Mouse (Mus musculus) forebrain, embryonic 10.5 days (tissue): ENCODE data around the gene Gabrb3. TPM values are rescaled to one million over a fixed set of nuclear protein-coding genes. Genes with fewer than 3 reads are reported as not detected.
A peak's percentile ranks its signal among the peaks of the same experiment; 100 is the strongest.

Experiments
- DNase-seq: peaks from one replicate; pipeline ENCODE4 v3.0.0-alpha.2; 2017; ENCODE audit warnings: low spot score; ENCODE audit errors: extremely low spot score
- H3K27ac ChIP-seq: fragments of 300-500 bp; sonication (generic); 2 replicates; pipeline ENCODE4 v1.5.1; 2016; ENCODE audit warnings: mild to moderate bottlenecking
- H3K27me3 ChIP-seq: fragments of 300-500 bp; sonication (generic); 2 replicates; pipeline ENCODE4 v1.6.1; 2016; ENCODE audit warnings: mild to moderate bottlenecking; ENCODE audit not compliant: poor library complexity, severe bottlenecking
- H3K36me3 ChIP-seq: fragments of 300-500 bp; sonication (generic); replicated peaks from 2 replicates; pipeline ENCODE4 v1.6.1; 2016; ENCODE audit warnings: mild to moderate bottlenecking, moderate library complexity
- H3K4me1 ChIP-seq: fragments of 300-500 bp; sonication (generic); 2 replicates; pipeline ENCODE4 v1.6.1; 2016
- H3K4me3 ChIP-seq: fragments of 300-500 bp; sonication (generic); 2 replicates; pipeline ENCODE4 v1.5.1; 2016; ENCODE audit warnings: mild to moderate bottlenecking, moderate library complexity
- H3K9me3 ChIP-seq: fragments of 300-500 bp; sonication (generic); 2 replicates; pipeline ENCODE4 v1.6.1; 2016; ENCODE audit warnings: mild to moderate bottlenecking, moderate library complexity
- whole genome bisulfite sequencing: fragments of 180-500 bp; shearing (Covaris S2); methylation state at CpG from one replicate; pipeline ENCODE4 v1.1.7; 2016; 5-methylcytosine and 5-hydroxymethylcytosine counted together
- polyA plus RNA-seq: library from polyadenylated mRNA; unstranded; fragments of >200 nt; fragmentation: Nextera tagmentation; extraction: Ambion mirVana; gene quantifications from 2 replicates; pipeline ENCODE4 v1.2.1, GENCODE M21; 2016

Gene Gabrb3
- polyA plus RNA-seq, result 2.7 and 2.8 TPM in 2 replicates

- DNase-seq, result no peak
- Histone ChIP-seq H3K9me3 (no peaks in the 10 kb centered on the region), H3K27ac (no peak within 1 kb of the TSS), H3K36me3 (no peaks in the 10 kb centered on the region), H3K4me1 (no peaks in the 10 kb centered on the region), H3K27me3 (no peaks in the 10 kb centered on the region), H3K4me3 (no peak within 1 kb of the TSS)
- WGBS, result 95% methylated on average over 2 of the region's 2 CpGs
Measured at GRCm38 (mm10) chr7:57419392-57419791, at the start of gene Gabrb3. Gabrb3 (plus strand) TSS chr7:57419692.

DNA sequence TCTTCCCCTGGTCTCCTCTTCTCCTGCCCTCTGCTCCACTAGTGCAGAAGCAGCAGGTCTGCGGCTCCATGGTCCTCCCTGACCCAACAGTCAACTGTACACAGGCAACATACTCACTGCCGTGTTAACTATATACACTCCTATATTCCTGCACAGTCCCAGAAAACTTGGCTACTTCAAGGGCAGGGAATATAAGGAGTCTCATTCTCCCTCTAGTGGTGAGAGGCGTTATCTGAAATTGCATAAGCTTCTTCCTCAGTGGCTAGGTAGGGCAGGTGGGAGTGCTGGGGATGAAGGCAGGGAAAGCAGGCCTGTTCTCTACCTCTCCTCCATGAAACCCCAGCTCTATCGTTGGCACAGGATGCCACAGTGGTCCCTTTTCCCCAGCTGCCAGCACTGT lies 35.4 kb upstream of the Gabrb3 start:
- 36% methylated on average over 4 of the region's 4 CpGs for WGBS
- H3K4me3 ChIP-seq, result no peak overlapping the region
- H3K9me3 ChIP-seq, result no peaks in the 10 kb centered on the region
- peaks cover 49% of the 10 kb centered on the region for H3K27me3 ChIP-seq
- no peak for DNase-seq
- peaks cover 10% of the 10 kb centered on the region; the same call in 1 of the 2 replicates for H3K4me1 ChIP-seq
- no peak overlapping the region for H3K27ac ChIP-seq
- H3K36me3 ChIP-seq, result no peaks in the 10 kb centered on the region

- under 1% methylated on average over 70 of the region's 71 CpGs for WGBS
Measured at GRCm38 (mm10) chr7:57386517-57387340, 32.8 kb upstream of the Gabrb3 start, which contains the start of gene Gabrg3. Gabrg3 (minus strand) TSS chr7:57387188.

GRCm38 (mm10) chr7:57387341-57387654 lies 32.2 kb upstream of the Gabrb3 start:
- peaks cover 49% of the 10 kb centered on the region for H3K27me3 ChIP-seq
- H3K9me3 ChIP-seq, result no peaks in the 10 kb centered on the region
- peak overlapping the region; percentile 69 for H3K4me3 ChIP-seq
- peaks cover 10% of the 10 kb centered on the region; the same call in 1 of the 2 replicates for H3K4me1 ChIP-seq
- no peak for DNase-seq
- no peaks in the 10 kb centered on the region for H3K36me3 ChIP-seq
- H3K27ac ChIP-seq, result no peak overlapping the region
- WGBS, result 26% methylated on average over 6 of the region's 6 CpGs

More at GRCm38 (mm10) chr7:57386517-57387340, 32.8 kb upstream of the Gabrb3 start, which contains the start of gene Gabrg3:
- Histone ChIP-seq H3K27ac (peak within 1 kb of the TSS; percentile 75), H3K4me1 (peaks cover 10% of the 10 kb centered on the region; the same call in 1 of the 2 replicates), H3K9me3 (no peaks in the 10 kb centered on the region), H3K36me3 (no peaks in the 10 kb centered on the region), H3K27me3 (peaks cover 49% of the 10 kb centered on the region), H3K4me3 (peak within 1 kb of the TSS; percentile 69)
- peak; percentile 42 for DNase-seq

- Histone ChIP-seq H3K27ac (no peak overlapping the region), H3K36me3 (no peaks in the 10 kb centered on the region), H3K27me3 (peaks cover 39% of the 10 kb centered on the region), H3K9me3 (no peaks in the 10 kb centered on the region), H3K4me1 (peaks cover 10% of the 10 kb centered on the region; the same call in 1 of the 2 replicates), H3K4me3 (no peak overlapping the region)
- 50% methylated on average over 4 of the region's 4 CpGs for whole genome bisulfite sequencing
- no peak for DNase-seq
Measured at GRCm38 (mm10) chr7:57390046-57390445, 29.4 kb upstream of the Gabrb3 start.

DNA sequence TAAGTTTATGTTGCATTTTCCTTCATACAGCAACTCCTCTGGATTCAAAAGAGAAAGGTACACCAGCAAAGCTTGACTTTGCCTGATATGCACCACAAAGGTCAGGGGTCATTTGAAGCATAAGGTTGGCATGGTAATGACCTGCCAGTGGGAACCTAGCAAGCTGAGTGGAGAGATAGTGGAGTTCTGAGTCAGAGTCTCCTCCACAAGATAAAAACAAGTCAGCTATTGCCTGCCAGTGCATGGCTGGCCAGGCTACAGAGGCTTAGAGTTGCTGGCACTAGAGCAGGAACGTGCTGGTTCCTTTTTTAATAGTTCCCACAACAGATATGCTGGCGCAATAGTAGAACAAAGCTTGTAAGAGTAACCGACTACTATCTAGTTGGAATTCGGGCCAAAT lies 25.9 kb upstream of the Gabrb3 start:
- Histone ChIP-seq H3K9me3 (no peaks in the 10 kb centered on the region), H3K27me3 (peaks cover 4% of the 10 kb centered on the region), H3K4me3 (no peak overlapping the region), H3K27ac (no peak overlapping the region), H3K36me3 (no peaks in the 10 kb centered on the region), H3K4me1 (no peaks in the 10 kb centered on the region)
- WGBS, result 86% methylated on average over 4 of the region's 4 CpGs
- no peak for DNase-seq

GRCm38 (mm10) chr7:57411163-57411562 lies 8.3 kb upstream of the Gabrb3 start:
- H3K36me3 ChIP-seq, result no peaks in the 10 kb centered on the region
- no peak overlapping the region for H3K4me3 ChIP-seq
- H3K9me3 ChIP-seq, result no peaks in the 10 kb centered on the region
- no peaks in the 10 kb centered on the region for H3K27me3 ChIP-seq
- no peak for DNase-seq
- H3K27ac ChIP-seq, result no peak overlapping the region
- H3K4me1 ChIP-seq, result no peaks in the 10 kb centered on the region
- 78% methylated on average over 4 of the region's 4 CpGs for WGBS

DNA sequence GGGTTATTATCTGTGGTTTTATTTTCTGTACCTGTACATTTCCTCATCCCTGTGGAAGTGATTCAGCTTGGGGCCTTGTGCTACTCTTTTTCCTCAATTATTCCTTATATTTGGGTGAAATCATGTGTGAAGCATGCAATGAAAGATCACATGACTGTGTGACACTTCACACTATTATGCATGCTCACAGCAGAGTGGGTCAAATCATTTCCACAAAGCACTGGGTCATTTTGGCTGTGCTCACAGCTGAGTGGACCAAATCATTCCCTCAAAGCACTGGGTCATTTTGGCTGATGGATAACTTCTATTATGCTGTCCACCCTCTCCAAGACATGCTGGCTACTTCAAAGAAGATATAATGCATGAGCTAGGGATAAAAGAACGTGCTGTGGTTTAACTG lies 6.6 kb upstream of the Gabrb3 start:
- H3K9me3 ChIP-seq, result no peaks in the 10 kb centered on the region
- 47% methylated on average over 1 of the region's 1 CpGs for WGBS
- H3K36me3 ChIP-seq, result no peaks in the 10 kb centered on the region
- no peaks in the 10 kb centered on the region for H3K27me3 ChIP-seq
- H3K4me1 ChIP-seq, result no peaks in the 10 kb centered on the region
- no peak for DNase-seq
- H3K4me3 ChIP-seq, result no peak overlapping the region
- no peak overlapping the region for H3K27ac ChIP-seq

DNA sequence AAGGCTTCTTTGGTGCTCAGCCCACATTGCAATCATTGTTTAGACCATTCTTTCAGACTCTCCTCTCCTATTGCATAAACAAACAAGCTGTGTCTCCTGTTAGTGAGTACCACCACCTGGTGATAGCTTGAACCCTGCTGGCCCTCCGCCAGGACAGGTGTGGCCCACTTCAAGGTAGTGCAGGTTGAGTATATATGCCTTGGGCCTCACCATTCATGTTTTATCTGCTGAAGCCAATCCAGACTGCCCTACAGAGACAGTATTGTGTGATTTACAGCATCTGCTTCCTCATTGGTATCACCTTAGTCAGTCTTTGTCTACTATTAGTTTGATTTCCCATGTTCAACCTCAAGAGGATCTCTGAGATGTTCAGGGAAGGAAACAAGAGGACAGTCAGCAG lies 1.6 kb downstream of the Gabrb3 start:
- no peaks in the 10 kb centered on the region for H3K4me1 ChIP-seq
- 89% methylated on average over 1 of the region's 1 CpGs for WGBS
- DNase-seq, result no peak
- H3K4me3 ChIP-seq, result no peak overlapping the region
- no peaks in the 10 kb centered on the region for H3K27me3 ChIP-seq
- H3K27ac ChIP-seq, result no peak overlapping the region
- no peaks in the 10 kb centered on the region for H3K36me3 ChIP-seq
- H3K9me3 ChIP-seq, result no peaks in the 10 kb centered on the region

DNA sequence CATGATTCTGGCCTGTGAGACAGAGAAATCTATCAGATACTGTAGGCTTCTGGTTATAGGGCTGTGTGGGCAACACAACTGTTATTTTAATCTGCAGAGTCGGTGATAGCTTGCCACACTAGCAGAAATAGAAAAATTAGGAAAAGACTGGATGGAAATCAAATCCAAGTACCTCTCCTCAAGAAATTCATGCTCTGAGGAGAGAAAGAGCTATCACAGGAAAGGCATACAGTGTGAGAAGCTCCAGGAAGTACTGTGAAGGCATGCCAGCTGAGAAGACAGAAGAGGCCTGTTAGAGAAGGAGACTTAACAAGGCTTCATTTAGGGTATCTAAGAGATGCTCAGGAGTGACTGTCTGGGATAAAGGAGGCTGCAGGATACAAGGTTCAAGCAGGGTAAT lies 3.2 kb downstream of the Gabrb3 start:
- no peaks in the 10 kb centered on the region for H3K27me3 ChIP-seq
- H3K9me3 ChIP-seq, result no peaks in the 10 kb centered on the region
- 86% methylated on average over 1 of the region's 1 CpGs for WGBS
- H3K27ac ChIP-seq, result no peak overlapping the region
- no peak for DNase-seq
- H3K4me3 ChIP-seq, result no peak overlapping the region
- no peaks in the 10 kb centered on the region for H3K36me3 ChIP-seq
- no peaks in the 10 kb centered on the region for H3K4me1 ChIP-seq

- H3K27ac ChIP-seq, result no peak overlapping the region
- no peak for DNase-seq
- H3K4me1 ChIP-seq, result no peaks in the 10 kb centered on the region
- H3K4me3 ChIP-seq, result no peak overlapping the region
- H3K27me3 ChIP-seq, result no peaks in the 10 kb centered on the region
- WGBS, result 81% methylated on average over 1 of the region's 1 CpGs
- H3K36me3 ChIP-seq, result no peaks in the 10 kb centered on the region
- H3K9me3 ChIP-seq, result no peaks in the 10 kb centered on the region
Measured at GRCm38 (mm10) chr7:57448239-57448638, 28.7 kb downstream of the Gabrb3 start.

DNA sequence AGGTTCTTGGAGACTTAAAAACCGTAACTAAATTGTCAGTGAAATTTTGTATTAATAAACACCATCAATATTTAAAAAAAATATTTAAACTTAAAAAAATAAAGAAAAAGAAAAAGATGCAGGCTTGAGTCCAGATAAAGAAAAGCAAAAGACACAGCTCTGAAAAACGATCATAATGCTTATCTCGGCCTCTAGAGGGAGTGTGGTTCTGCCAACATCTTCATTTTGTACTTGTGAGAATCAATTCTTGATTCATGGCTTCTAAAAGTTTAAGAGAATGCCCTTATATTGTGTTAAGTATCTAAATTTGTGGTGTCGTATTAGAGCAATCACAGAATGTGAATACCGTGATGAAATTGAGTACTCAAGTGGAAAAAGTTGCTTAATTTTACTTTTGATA lies 40.9 kb downstream of the Gabrb3 start:
- no peak overlapping the region for H3K4me3 ChIP-seq
- no peaks in the 10 kb centered on the region for H3K9me3 ChIP-seq
- H3K27ac ChIP-seq, result no peak overlapping the region
- H3K36me3 ChIP-seq, result no peaks in the 10 kb centered on the region
- no peak for DNase-seq
- no peaks in the 10 kb centered on the region for H3K4me1 ChIP-seq
- 66% methylated on average over 5 of the region's 5 CpGs for WGBS
- no peaks in the 10 kb centered on the region for H3K27me3 ChIP-seq

GRCm38 (mm10) chr7:57471316-57471715 lies 51.8 kb downstream of the Gabrb3 start:
- Histone ChIP-seq H3K9me3 (no peaks in the 10 kb centered on the region), H3K4me1 (no peaks in the 10 kb centered on the region), H3K27ac (no peak overlapping the region), H3K27me3 (no peaks in the 10 kb centered on the region), H3K4me3 (no peak overlapping the region), H3K36me3 (no peaks in the 10 kb centered on the region)
- no peak for DNase-seq
- WGBS, result 91% methylated on average over 1 of the region's 1 CpGs
